Mouse (Mus musculus) embryonic fibroblast, embryonic 13.5 days (primary cell): ENCODE results near the gene Akirin1.

Experiments used
- CTCF ChIP-seq: IDR thresholded peaks from 2 replicates; pipeline ENCODE4 v1.5.1; 2011; ENCODE audit warnings: mild to moderate bottlenecking, control low read depth, low read length, moderate library complexity, borderline replicate concordance; ENCODE audit not compliant: insufficient read depth
- POLR2A ChIP-seq: IDR thresholded peaks from 2 replicates; pipeline ENCODE4 v1.6.1; 2011; ENCODE audit warnings: low read depth, mild to moderate bottlenecking, control low read depth, low read length, moderate library complexity

DNA sequence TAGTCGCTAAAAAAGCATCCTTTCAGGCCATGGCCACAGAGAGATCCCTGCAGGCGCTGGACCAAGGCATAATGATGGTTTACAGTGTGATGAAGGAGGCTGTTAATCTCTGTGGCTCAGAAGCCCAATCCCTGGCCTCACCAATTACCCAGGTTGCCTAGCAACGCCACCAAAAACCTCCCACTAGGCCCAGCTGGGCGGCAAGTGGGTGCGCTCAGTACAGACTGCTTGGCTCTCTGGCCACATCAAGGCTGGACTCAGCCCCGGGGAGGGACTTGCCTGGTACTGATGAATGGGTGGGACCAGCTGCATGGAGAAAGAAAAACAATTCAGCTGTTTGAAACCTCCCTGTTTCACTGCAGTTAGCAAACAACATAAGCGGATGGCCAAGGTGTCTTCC, 47.7 kb upstream of the Akirin1 start:
- TF ChIP-seq POLR2A (no peak), CTCF (no peak)
